Mouse (Mus musculus) left cerebral cortex, postnatal 36 days (tissue): ENCODE measurements around the gene Olfr63. TPM values are rescaled to one million over a fixed set of nuclear protein-coding genes. Genes with fewer than 3 reads are reported as not detected.
"Not testable (repeated sequence)": the region's sequence is repeated elsewhere in the genome, so short reads cannot be mapped to it uniquely, and the experiment has no call there.

ENCODE experiments used
- DNase-seq, 2 experiments: peaks; one replicate each; pipeline ENCODE4 v3.0.0; 2021 to 2022; ENCODE audit warnings: low spot score in 2 of 2, mixed read lengths in 1 of 2
- intact Hi-C: fragments of 180-260 bp; cut with DNase I; formaldehyde crosslinking; loops from one replicate; pipeline ENCODE4 v1.15.1; 2025
- total RNA-seq, 2 experiments: library from RNA; stranded (reverse); gene quantifications; 2 replicates each; pipeline ENCODE4 v1.2.3; 2021

Olfr63 gene
- not detected for total RNA-seq

DNA sequence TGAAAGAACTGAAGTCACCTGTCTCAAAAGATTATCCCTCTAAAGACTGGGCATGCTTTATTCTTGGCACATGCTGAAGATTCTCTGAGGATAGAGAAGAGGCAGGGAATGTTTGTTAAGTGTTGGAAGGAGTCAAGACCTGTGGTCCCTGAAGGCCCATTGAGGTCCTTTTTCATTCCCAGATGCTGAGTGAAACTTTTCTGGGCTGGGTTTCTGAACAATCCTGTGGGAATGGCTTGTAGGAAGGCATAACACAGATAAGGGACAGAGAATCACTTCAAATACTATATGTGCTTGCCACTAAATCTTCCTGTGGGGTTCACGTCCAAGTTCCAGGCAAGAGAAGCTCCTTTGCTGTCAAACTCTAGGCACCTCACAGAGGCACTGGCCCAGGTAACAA is at the start of gene Olfr63:
Olfr63 (plus strand) TSS at position 301 of the 400 bp plus-strand sequence.
- intact Hi-C loops, result no loop called here

DNA sequence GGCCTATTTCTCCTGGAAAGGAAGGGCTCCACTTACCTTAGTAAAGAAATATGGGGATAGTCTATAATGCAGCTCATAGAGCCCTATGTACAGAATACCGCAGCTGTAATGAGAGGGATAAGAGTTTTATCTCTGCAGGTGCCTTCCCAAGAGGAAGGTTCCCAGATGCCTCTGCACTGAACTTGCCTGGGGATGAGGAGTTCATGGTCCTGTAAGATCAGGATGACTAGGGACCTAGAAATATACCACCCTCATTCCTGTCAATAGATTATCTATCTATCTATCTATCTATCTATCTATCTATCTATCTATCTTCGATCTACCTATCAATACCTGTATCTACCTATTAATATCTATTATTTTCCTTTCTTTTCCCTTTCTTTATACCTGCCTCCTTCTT is 42.9 kb upstream of the Olfr63 start, which contains the start of gene Olfr1564:
Olfr1564 (minus strand) TSS at position 101 of the 400 bp plus-strand sequence.
- no peak for DNase-seq
- intact Hi-C loops, result no loop called here

More for the DNA sequence above, at the start of gene Olfr63:
- no peak for DNase-seq

DNA sequence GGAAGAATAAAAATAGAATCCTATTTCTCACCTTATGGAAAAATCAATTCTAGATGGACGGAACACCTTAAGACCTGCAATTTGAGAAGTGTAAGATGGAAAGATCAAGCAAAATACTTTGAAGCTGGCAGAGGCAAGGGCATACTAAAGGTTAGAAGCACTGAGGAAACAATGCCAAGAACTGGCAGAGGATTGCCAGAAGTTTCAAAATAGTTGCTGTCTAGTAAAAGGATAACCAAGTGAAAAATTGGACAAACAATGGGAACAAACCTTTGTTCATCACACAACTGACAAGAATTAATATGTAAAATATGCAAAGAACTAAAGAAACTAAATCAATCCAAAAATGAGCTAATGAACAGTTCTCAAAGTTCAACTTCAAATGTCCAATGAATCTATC is 27.8 kb upstream of the Olfr63 start:
- not testable (repeated sequence) for DNase-seq
- intact Hi-C loops, result loop anchor here (10.0 kb wide), 1 partner anchor 68 kb away; no protein-coding TSS in a partner anchor

DNA sequence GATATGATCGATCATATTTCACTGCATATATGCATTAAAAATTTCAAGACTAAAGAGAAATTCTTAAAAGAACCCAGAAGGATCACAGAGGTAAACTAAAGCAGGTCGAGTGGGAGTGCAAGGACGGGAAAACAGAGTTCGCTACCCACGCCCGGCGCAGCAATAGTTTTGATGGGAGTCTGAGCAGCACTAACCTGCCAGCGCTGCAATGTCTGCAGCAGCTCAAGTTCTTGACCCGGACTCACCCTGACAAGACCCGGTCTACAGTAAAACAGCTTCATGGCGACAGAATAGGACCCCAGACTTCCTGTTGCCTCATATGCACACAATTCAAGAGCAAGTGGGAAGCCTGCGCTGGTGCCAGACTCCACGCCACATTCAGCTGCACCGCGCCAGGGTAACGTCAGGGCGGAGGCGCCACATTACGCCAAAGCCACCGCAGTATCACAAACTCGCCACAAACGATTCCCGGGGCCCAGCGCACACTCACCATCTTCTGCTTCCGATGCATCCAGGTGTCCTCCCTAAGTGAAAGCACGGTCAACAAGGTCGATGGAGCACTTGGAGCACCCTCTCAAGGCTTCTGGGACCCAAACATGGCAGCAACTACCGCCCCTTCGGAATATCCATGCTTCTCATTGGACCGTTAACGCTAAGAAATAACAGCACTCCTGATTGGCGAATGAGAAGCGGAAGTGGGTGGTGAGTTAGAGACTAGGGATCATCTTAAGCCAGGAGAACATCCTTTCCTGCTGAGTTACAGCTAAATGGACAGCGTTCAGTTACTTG is 9.8 kb upstream of the Olfr63 start, which contains the start of gene Zfp955a:
Zfp955a (minus strand) TSS at position 616 of the 789 bp plus-strand sequence.
- DNase-seq, intact Hi-C loops: not testable (repeated sequence)

DNA sequence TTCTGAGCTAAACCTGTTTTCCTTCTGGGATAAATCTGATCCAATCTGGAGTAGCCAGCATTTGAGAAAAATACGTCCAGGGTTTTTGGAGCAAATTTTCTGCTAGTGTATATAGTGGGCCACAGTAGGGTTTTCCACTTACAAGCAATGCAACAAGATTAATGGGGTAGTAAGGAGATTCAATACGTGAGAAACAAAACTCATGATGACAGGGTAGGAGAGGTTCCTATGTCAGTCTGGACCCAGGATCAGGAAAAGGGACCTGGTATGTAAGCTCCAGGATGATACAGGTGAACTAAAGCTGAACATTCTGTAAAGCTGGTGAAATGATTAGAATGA is 9.2 kb upstream of the Olfr63 start:
- intact Hi-C loops, DNase-seq: not testable (repeated sequence)

DNA sequence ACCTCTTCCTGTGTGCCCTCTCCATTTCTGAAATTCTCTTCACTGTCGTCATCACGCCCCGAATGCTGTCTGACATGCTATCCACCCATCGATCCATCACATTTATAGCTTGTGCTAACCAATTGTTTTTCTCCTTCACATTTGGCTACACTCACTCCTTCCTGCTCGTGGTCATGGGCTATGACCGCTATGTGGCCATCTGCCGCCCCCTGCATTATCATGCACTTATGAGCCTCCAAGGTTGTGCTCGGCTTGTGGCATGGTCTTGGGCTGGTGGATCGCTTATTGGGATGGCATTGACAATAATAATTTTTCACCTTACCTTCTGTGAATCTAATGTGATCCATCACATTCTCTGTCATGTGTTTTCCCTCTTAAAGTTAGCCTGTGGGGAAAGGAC is 4.4 kb downstream of the Olfr63 start:
- no peak for DNase-seq
- intact Hi-C loops, result no loop called here

DNA sequence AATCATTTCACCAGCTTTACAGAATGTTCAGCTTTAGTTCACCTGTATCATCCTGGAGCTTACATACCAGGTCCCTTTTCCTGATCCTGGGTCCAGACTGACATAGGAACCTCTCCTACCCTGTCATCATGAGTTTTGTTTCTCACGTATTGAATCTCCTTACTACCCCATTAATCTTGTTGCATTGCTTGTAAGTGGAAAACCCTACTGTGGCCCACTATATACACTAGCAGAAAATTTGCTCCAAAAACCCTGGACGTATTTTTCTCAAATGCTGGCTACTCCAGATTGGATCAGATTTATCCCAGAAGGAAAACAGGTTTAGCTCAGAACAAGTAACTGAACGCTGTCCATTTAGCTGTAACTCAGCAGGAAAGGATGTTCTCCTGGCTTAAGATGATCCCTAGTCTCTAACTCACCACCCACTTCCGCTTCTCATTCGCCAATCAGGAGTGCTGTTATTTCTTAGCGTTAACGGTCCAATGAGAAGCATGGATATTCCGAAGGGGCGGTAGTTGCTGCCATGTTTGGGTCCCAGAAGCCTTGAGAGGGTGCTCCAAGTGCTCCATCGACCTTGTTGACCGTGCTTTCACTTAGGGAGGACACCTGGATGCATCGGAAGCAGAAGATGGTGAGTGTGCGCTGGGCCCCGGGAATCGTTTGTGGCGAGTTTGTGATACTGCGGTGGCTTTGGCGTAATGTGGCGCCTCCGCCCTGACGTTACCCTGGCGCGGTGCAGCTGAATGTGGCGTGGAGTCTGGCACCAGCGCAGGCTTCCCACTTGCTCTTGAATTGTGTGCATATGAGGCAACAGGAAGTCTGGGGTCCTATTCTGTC is 24.8 kb downstream of the Olfr63 start, which contains the start of gene Zfp955b:
Zfp955b (plus strand) TSS at position 506 of the 837 bp plus-strand sequence.
- intact Hi-C loops, DNase-seq: not testable (repeated sequence)

DNA sequence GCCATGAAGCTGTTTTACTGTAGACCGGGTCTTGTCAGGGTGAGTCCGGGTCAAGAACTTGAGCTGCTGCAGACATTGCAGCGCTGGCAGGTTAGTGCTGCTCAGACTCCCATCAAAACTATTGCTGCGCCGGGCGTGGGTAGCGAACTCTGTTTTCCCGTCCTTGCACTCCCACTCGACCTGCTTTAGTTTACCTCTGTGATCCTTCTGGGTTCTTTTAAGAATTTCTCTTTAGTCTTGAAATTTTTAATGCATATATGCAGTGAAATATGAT is 25.3 kb downstream of the Olfr63 start:
- DNase-seq, intact Hi-C loops: not testable (repeated sequence)

Other genes starting within 250 kb of the Olfr63 start
- 10 to 100 TPM; 18.3 to 19.6 TPM for gene Zfp763, start 231.3 kb upstream of the Olfr63 start, total RNA-seq
- not detected for gene 4921501E09Rik, start 196.6 kb upstream of the Olfr63 start, total RNA-seq
- gene Zfp563, start 175.4 kb upstream of the Olfr63 start, total RNA-seq, result 10 to 100 TPM; 15.4 to 19.9 TPM
- gene Morc2b, start 125.0 kb upstream of the Olfr63 start, total RNA-seq, result 1 to 10 TPM; 2.0 to 4.9 TPM
- gene Olfr55, start 96.2 kb upstream of the Olfr63 start, total RNA-seq, result not detected
- not detected for gene Olfr239, start 73.4 kb upstream of the Olfr63 start, total RNA-seq
- 1 to 10 TPM; 1.1 to 2.3 TPM for gene Olfr1564, start 43.0 kb upstream of the Olfr63 start, total RNA-seq
- 10 to 100 TPM; 13.0 to 13.5 TPM for gene Zfp955a, start 9.5 kb upstream of the Olfr63 start, total RNA-seq
- 10 to 100 TPM; 30.8 to 31.4 TPM for gene Zfp955b, start 24.9 kb downstream of the Olfr63 start, total RNA-seq
- gene Zfp81, start 94.2 kb downstream of the Olfr63 start, total RNA-seq, result 10 to 100 TPM; 17.1 to 19.3 TPM
- 10 to 100 TPM; 10.8 to 12.2 TPM for gene Zfp101, start 130.0 kb downstream of the Olfr63 start, total RNA-seq
- gene Actl9, start 168.2 kb downstream of the Olfr63 start, total RNA-seq, result under 1 TPM in 1 of 2 experiments, not detected in 1; 0.29 TPM